Mouse (Mus musculus) spleen, adult 2 months (tissue): Measurements from ENCODE around the gene Amtn.
"Not testable (repeated sequence)": the region's sequence is repeated elsewhere in the genome, so short reads cannot be mapped to it uniquely, and the experiment has no call there.

Experiments
- CTCF ChIP-seq: fragments of 200-500 bp; IDR thresholded peaks from 2 replicates; pipeline ENCODE4 v1.5.1; 2011; ENCODE audit warnings: mild to moderate bottlenecking, inconsistent platforms; ENCODE audit not compliant: insufficient read depth, insufficient read length, insufficient replicate concordance; ENCODE audit errors: extremely low read depth
- POLR2A ChIP-seq: fragments of 200-500 bp; IDR thresholded peaks from 2 replicates; pipeline ENCODE4 v1.6.1; 2011; ENCODE audit warnings: low read depth, low read length, inconsistent platforms

DNA sequence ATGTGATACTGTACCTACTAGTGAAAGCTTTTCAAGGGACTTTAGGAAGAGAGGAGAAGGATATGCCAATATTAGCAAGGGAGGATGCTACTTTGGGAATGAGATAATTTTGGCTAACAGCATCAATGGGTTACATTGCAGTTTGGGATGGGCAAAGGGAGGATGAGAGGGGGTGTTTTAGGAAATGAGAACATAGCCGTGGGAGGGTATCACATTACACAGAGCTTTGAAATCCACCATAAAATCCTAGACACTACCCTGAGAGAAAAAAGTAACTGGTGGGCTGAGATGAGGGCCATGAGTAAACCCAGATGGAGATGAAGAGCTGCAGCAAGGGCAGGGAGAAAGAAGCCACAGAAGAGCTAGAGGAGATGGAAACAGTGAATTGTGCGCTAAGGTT, 49.0 kb downstream of the Amtn start:
- TF ChIP-seq CTCF, POLR2A: not testable (repeated sequence)
